Mouse (Mus musculus): ENCODE data around the gene Habp2. TPM values are rescaled to one million over a fixed set of nuclear protein-coding genes. Genes with fewer than 3 reads are reported as not detected.
"Not testable (repeated sequence)": the region's sequence is repeated elsewhere in the genome, so short reads cannot be mapped to it uniquely, and the experiment has no call there.

Gene Habp2
- polyA plus RNA-seq, 1 experiment from 2014 or later = 0.54 TPM

DNA sequence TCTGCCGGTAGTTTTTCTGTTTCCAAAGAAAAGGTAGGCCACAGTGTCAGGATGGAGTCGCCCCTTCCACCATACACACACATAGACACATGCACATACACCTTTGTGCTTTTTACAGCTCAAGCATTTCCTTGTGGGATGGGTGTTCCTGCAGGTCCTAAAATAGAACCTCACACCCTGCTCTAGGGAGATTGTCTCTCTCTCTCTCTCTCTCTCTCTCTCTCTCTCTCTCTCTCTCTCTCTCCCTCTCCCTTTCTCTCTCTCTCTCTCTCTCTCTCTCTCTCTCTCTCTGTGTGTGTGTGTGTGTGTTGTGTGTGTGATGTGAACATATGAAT, 70.4 kb downstream of the Habp2 start:
- H3K4me3 ChIP-seq (ENCODE audit: low read depth, low read length); H3K9ac ChIP-seq (ENCODE audit: low read depth, low read length); H3K27ac ChIP-seq (replicated peaks; ENCODE audit: low read depth, low read length); H3K27me3 ChIP-seq (replicated peaks; ENCODE audit: control insufficient read depth, insufficient read depth, low read length); H3K4me1 ChIP-seq (ENCODE audit: control insufficient read depth, insufficient read depth, low read length); H3K9me3 ChIP-seq (ENCODE audit: control insufficient read depth, low read length); ATAC-seq (ENCODE audit: low read depth); DNase-seq (ENCODE audit: low spot score); H3K4me2 ChIP-seq (ENCODE audit: low read depth, low read length); H3K36me3 ChIP-seq (ENCODE audit: control insufficient read depth, insufficient read depth, low read length): not testable (repeated sequence)
- 78% methylated on average over 2 of the region's 2 CpGs for WGBS

- no peak overlapping the region for H3K9ac ChIP-seq (ENCODE audit: low read depth, low read length)
- H3K27ac ChIP-seq (replicated peaks; ENCODE audit: low read depth, low read length) = no peak overlapping the region
- ATAC-seq (ENCODE audit: low read depth) = no peak
- no peaks in the 10 kb centered on the region for H3K9me3 ChIP-seq (ENCODE audit: control insufficient read depth, low read length)
- no peak for DNase-seq (ENCODE audit: low spot score)
- no peaks in the 10 kb centered on the region for H3K36me3 ChIP-seq (ENCODE audit: control insufficient read depth, insufficient read depth, low read length)
- H3K4me1 ChIP-seq (ENCODE audit: control insufficient read depth, insufficient read depth, low read length) = no peaks in the 10 kb centered on the region
- no peaks in the 10 kb centered on the region for H3K27me3 ChIP-seq (replicated peaks; ENCODE audit: control insufficient read depth, insufficient read depth, low read length)
- no peak overlapping the region for H3K4me2 ChIP-seq (ENCODE audit: low read depth, low read length)
- H3K4me3 ChIP-seq (ENCODE audit: low read depth, low read length) = no peak overlapping the region
- WGBS = 69% methylated on average over 2 of the region's 2 CpGs
These were observed 72.0 kb downstream of the Habp2 start for GRCm38 (mm10) chr19:56358890-56359289.

GRCm38 (mm10) chr19:56363721-56364460, 77.0 kb downstream of the Habp2 start:
- ATAC-seq (ENCODE audit: low read depth) (no peak), DNase-seq (ENCODE audit: low spot score) (no peak)
- Histone ChIP-seq H3K9ac (ENCODE audit: low read depth, low read length) (no peak overlapping the region), H3K4me1 (ENCODE audit: control insufficient read depth, insufficient read depth, low read length) (no peaks in the 10 kb centered on the region), H3K27ac (replicated peaks; ENCODE audit: low read depth, low read length) (no peak overlapping the region), H3K4me3 (ENCODE audit: low read depth, low read length) (no peak overlapping the region), H3K27me3 (replicated peaks; ENCODE audit: control insufficient read depth, insufficient read depth, low read length) (no peaks in the 10 kb centered on the region), H3K4me2 (ENCODE audit: low read depth, low read length) (no peak overlapping the region), H3K9me3 (ENCODE audit: control insufficient read depth, low read length) (no peaks in the 10 kb centered on the region), H3K36me3 (ENCODE audit: control insufficient read depth, insufficient read depth, low read length) (no peaks in the 10 kb centered on the region)
- WGBS = 64% methylated on average over 15 of the region's 15 CpGs

DNA sequence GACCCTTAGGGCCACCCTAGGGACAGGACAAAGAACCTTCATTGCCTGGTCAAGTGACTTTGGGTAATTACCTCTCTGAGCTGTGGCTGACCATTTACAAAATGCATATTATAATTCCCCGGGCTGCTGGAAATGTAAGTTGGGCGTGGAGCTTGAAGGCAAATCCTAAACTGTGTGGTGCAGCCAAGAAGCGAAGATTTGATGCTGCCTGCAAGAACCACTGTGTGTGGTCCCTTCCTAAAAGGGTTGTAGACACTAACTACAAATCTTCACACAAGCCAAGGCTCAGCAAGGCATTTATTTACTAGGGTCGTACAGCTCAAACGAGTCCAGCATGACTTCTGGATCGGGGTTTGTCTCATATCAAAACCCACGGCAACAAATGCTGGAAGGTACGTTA, 77.6 kb downstream of the Habp2 start:
- ATAC-seq (ENCODE audit: low read depth) = no peak
- no peaks in the 10 kb centered on the region for H3K27me3 ChIP-seq (replicated peaks; ENCODE audit: control insufficient read depth, insufficient read depth, low read length)

GRCm38 (mm10) chr19:56366168-56366567, 79.2 kb downstream of the Habp2 start:
- H3K36me3 ChIP-seq (ENCODE audit: control insufficient read depth, insufficient read depth, low read length) = no peaks in the 10 kb centered on the region
- no peak overlapping the region for H3K27ac ChIP-seq (replicated peaks; ENCODE audit: low read depth, low read length)
- no peak overlapping the region for H3K9ac ChIP-seq (ENCODE audit: low read depth, low read length)
- DNase-seq (ENCODE audit: low spot score) (no peak), ATAC-seq (ENCODE audit: low read depth) (no peak)
- WGBS = 75% methylated on average over 11 of the region's 11 CpGs
- no peaks in the 10 kb centered on the region for H3K9me3 ChIP-seq (ENCODE audit: control insufficient read depth, low read length)
- H3K4me1 ChIP-seq (ENCODE audit: control insufficient read depth, insufficient read depth, low read length) = no peaks in the 10 kb centered on the region
- no peak overlapping the region for H3K4me2 ChIP-seq (ENCODE audit: low read depth, low read length)
- H3K27me3 ChIP-seq (replicated peaks; ENCODE audit: control insufficient read depth, insufficient read depth, low read length) = no peaks in the 10 kb centered on the region
- no peak overlapping the region for H3K4me3 ChIP-seq (ENCODE audit: low read depth, low read length)

More for the DNA sequence above, 77.6 kb downstream of the Habp2 start:
- no peak overlapping the region for H3K4me2 ChIP-seq (ENCODE audit: low read depth, low read length)
- H3K36me3 ChIP-seq (ENCODE audit: control insufficient read depth, insufficient read depth, low read length) = no peaks in the 10 kb centered on the region
- WGBS = 74% methylated on average over 8 of the region's 8 CpGs
- H3K27ac ChIP-seq (replicated peaks; ENCODE audit: low read depth, low read length) = no peak overlapping the region
- no peak for DNase-seq (ENCODE audit: low spot score)
- H3K4me1 ChIP-seq (ENCODE audit: control insufficient read depth, insufficient read depth, low read length) = no peaks in the 10 kb centered on the region
- H3K4me3 ChIP-seq (ENCODE audit: low read depth, low read length) = no peak overlapping the region
- H3K9ac ChIP-seq (ENCODE audit: low read depth, low read length) = no peak overlapping the region
- no peaks in the 10 kb centered on the region for H3K9me3 ChIP-seq (ENCODE audit: control insufficient read depth, low read length)

DNA sequence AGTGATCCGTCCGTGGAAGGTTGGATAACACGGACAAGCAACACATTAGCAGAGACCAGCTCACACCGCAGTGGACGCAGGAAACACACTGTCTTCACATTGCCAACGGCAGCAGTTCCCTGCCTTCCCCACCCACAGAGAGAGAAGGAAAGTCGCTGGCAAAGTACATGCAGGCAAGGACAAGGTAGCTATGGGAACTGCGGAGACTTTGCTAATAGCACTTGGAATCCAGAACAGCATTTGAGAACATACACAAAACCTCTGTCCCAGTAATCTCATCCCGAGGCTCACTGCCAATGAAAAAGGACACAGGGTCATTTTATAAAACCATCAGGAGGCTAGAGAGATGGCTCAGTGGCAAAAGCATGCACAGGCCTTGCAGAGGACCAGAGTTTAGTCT, 79.7 kb downstream of the Habp2 start:
- H3K9me3 ChIP-seq (ENCODE audit: control insufficient read depth, low read length) = no peaks in the 10 kb centered on the region
- H3K36me3 ChIP-seq (ENCODE audit: control insufficient read depth, insufficient read depth, low read length) = no peaks in the 10 kb centered on the region

GRCm38 (mm10) chr19:56367778-56368177, 80.8 kb downstream of the Habp2 start:
- DNase-seq (ENCODE audit: low spot score) = no peak
- Histone ChIP-seq H3K36me3 (ENCODE audit: control insufficient read depth, insufficient read depth, low read length) (no peaks in the 10 kb centered on the region), H3K4me2 (ENCODE audit: low read depth, low read length) (no peak overlapping the region), H3K27me3 (replicated peaks; ENCODE audit: control insufficient read depth, insufficient read depth, low read length) (no peaks in the 10 kb centered on the region), H3K4me1 (ENCODE audit: control insufficient read depth, insufficient read depth, low read length) (no peaks in the 10 kb centered on the region), H3K9me3 (ENCODE audit: control insufficient read depth, low read length) (no peaks in the 10 kb centered on the region), H3K4me3 (ENCODE audit: low read depth, low read length) (no peak overlapping the region), H3K27ac (replicated peaks; ENCODE audit: low read depth, low read length) (no peak overlapping the region), H3K9ac (ENCODE audit: low read depth, low read length) (no peak overlapping the region)
- 85% methylated on average over 7 of the region's 7 CpGs for WGBS
- no peak for ATAC-seq (ENCODE audit: low read depth)

More for the DNA sequence above, 79.7 kb downstream of the Habp2 start:
- H3K9ac ChIP-seq (ENCODE audit: low read depth, low read length) = no peak overlapping the region
- no peak overlapping the region for H3K4me2 ChIP-seq (ENCODE audit: low read depth, low read length)
- H3K27me3 ChIP-seq (replicated peaks; ENCODE audit: control insufficient read depth, insufficient read depth, low read length) = no peaks in the 10 kb centered on the region
- no peak overlapping the region for H3K27ac ChIP-seq (replicated peaks; ENCODE audit: low read depth, low read length)
- H3K4me1 ChIP-seq (ENCODE audit: control insufficient read depth, insufficient read depth, low read length) = no peaks in the 10 kb centered on the region
- no peak for DNase-seq (ENCODE audit: low spot score)
- WGBS = 65% methylated on average over 9 of the region's 9 CpGs
- ATAC-seq (ENCODE audit: low read depth) = no peak
- no peak overlapping the region for H3K4me3 ChIP-seq (ENCODE audit: low read depth, low read length)

- H3K9me3 ChIP-seq (ENCODE audit: control insufficient read depth, low read length) = no peaks in the 10 kb centered on the region
These were observed 82.0 kb downstream of the Habp2 start for GRCm38 (mm10) chr19:56368912-56369311.

More at GRCm38 (mm10) chr19:56368912-56369311, 82.0 kb downstream of the Habp2 start:
- Histone ChIP-seq H3K9ac (ENCODE audit: low read depth, low read length) (no peak overlapping the region), H3K4me3 (ENCODE audit: low read depth, low read length) (no peak overlapping the region), H3K27me3 (replicated peaks; ENCODE audit: control insufficient read depth, insufficient read depth, low read length) (no peaks in the 10 kb centered on the region), H3K4me1 (ENCODE audit: control insufficient read depth, insufficient read depth, low read length) (no peaks in the 10 kb centered on the region), H3K36me3 (ENCODE audit: control insufficient read depth, insufficient read depth, low read length) (no peaks in the 10 kb centered on the region), H3K27ac (replicated peaks; ENCODE audit: low read depth, low read length) (no peak overlapping the region), H3K4me2 (ENCODE audit: low read depth, low read length) (no peak overlapping the region)
- ATAC-seq (ENCODE audit: low read depth) (no peak), DNase-seq (ENCODE audit: low spot score) (no peak)
- WGBS = 82% methylated on average over 7 of the region's 7 CpGs
